ENCODE assay signal across 10 mouse cellular contexts in the genomic region with DNA sequence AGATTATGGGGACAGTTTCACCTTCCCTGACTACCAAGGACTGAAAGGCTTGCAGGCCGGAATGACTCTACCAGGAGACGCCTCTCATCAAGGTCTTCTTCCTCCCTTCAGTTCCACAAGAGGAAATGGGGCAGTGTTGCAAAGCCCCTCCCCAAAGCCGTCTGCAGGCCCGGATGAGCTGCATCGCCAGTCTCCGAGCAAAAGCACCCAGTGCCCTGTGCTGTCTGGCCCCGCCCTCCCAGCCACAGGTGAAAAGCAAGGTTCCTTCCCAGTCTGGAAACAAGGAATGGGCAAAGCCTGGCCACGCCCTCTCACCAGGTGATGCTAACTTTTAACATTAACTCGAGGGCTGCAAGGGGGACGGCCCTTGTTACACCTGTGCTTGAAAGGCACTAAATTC. TPM values are rescaled to one million over a fixed set of nuclear protein-coding genes. Genes with fewer than 3 reads are reported as not detected.
DNase-seq lines count a peak whose midpoint lies in the region; ATAC-seq and TF ChIP-seq lines count a peak whose summit lies in the region.
"Had no signal": no experiment of that assay in that cellular context is flagged by ENCODE, and none has a peak within 500 bp of the region (broad histone marks: within the 10 kb centered on the region; RNA-seq: fewer than 3 reads in every experiment).

No protein-coding gene starts in this region.

- no peak overlapping the region for H3K9ac ChIP-seq in forebrain, embryonic 14.5 days (ENCODE audit: low read length)
- no peak overlapping the region for H3K9ac ChIP-seq in forebrain, embryonic 11.5 days (ENCODE audit: low read length)
- H3K9ac ChIP-seq in embryonic facial prominence, embryonic 14.5 days (ENCODE audit: low read depth, low read length), result no peak overlapping the region

- H3K36me3 ChIP-seq in forebrain, embryonic 14.5 days (ENCODE audit: control insufficient read depth, insufficient read depth, low read length), result peaks cover 55% of the 10 kb centered on the region
- H3K36me3 ChIP-seq in forebrain, embryonic 11.5 days (ENCODE audit: control insufficient read depth, insufficient read depth, low read length), result no peaks in the 10 kb centered on the region; the same call in 1 of the 2 replicates
- H3K36me3 ChIP-seq in embryonic facial prominence, embryonic 14.5 days (ENCODE audit: control insufficient read depth, insufficient read depth, low read length), result peaks cover 44% of the 10 kb centered on the region
- H3K36me3 ChIP-seq in small intestine, adult 2 months (ENCODE audit: control insufficient read depth, insufficient read depth, low read length), result peaks cover 27% of the 10 kb centered on the region

- H3K9me3 ChIP-seq in forebrain, embryonic 14.5 days (replicated peaks; ENCODE audit: control insufficient read depth, low read length), result no peaks in the 10 kb centered on the region
- no peaks in the 10 kb centered on the region for H3K9me3 ChIP-seq in forebrain, embryonic 11.5 days (ENCODE audit: control insufficient read depth, low read length)
- H3K9me3 ChIP-seq in embryonic facial prominence, embryonic 14.5 days (ENCODE audit: control insufficient read depth, low read length), result no peaks in the 10 kb centered on the region

- no peak overlapping the region for H3K4me3 ChIP-seq in forebrain, embryonic 14.5 days (ENCODE audit: low read depth, low read length)
- H3K4me3 ChIP-seq in forebrain, embryonic 11.5 days (ENCODE audit: low read depth, low read length), result no peak overlapping the region
- no peak overlapping the region for H3K4me3 ChIP-seq in embryonic facial prominence, embryonic 14.5 days (ENCODE audit: low read depth, low read length)
- H3K4me3 ChIP-seq in small intestine, adult 2 months (ENCODE audit: low read depth, low read length), result no peak overlapping the region

- intact Hi-C loops in left cerebral cortex, postnatal 14 days (cut with DNase I), result no loop called here

- TF ChIP-seq CTCF in small intestine, adult 2 months (IDR thresholded peaks at IDR 0.05; ENCODE audit: extremely low read depth, insufficient read length, insufficient replicate concordance, low read depth, low read length), result no peak

- H3K4me1 ChIP-seq in forebrain, embryonic 14.5 days (ENCODE audit: control insufficient read depth, insufficient read depth, low read length), result no peaks in the 10 kb centered on the region; the same call in 1 of the 2 replicates
- no peaks in the 10 kb centered on the region for H3K4me1 ChIP-seq in forebrain, embryonic 11.5 days (replicated peaks; ENCODE audit: control insufficient read depth, insufficient read depth, low read length)
- H3K4me1 ChIP-seq in embryonic facial prominence, embryonic 14.5 days (ENCODE audit: control insufficient read depth, insufficient read depth, low read length), result no peaks in the 10 kb centered on the region
- peaks cover 21% of the 10 kb centered on the region for H3K4me1 ChIP-seq in small intestine, adult 2 months (ENCODE audit: control insufficient read depth, insufficient read depth, insufficient read length, low read length)

- H3K27ac ChIP-seq in forebrain, embryonic 14.5 days (ENCODE audit: low read depth, low read length), result peak overlapping the region; percentile 27; the same call in 1 of the 2 replicates
- no peak overlapping the region for H3K27ac ChIP-seq in forebrain, embryonic 11.5 days (ENCODE audit: low read depth, low read length)
- 0 out of 2 replicates have a peak overlapping the region, but pooled peaks have one; percentile 15 for H3K27ac ChIP-seq in embryonic facial prominence, embryonic 14.5 days (replicated peaks; ENCODE audit: low read depth, low read length)
- H3K27ac ChIP-seq in small intestine, adult 2 months (ENCODE audit: insufficient read depth, low read depth, low read length), result peak overlapping the region; percentile 48

- TF ChIP-seq POLR2A in small intestine, adult 2 months (IDR thresholded peaks at IDR 0.05; ENCODE audit: low read depth, low read length), result no peak

- no peaks in the 10 kb centered on the region for H3K27me3 ChIP-seq in forebrain, embryonic 14.5 days (replicated peaks; ENCODE audit: control insufficient read depth, insufficient read depth, low read length)
- no peaks in the 10 kb centered on the region for H3K27me3 ChIP-seq in forebrain, embryonic 11.5 days (ENCODE audit: control insufficient read depth, insufficient read depth, low read length)
- H3K27me3 ChIP-seq in embryonic facial prominence, embryonic 14.5 days (replicated peaks; ENCODE audit: control insufficient read depth, insufficient read depth, low read length), result no peaks in the 10 kb centered on the region
- H3K27me3 ChIP-seq in small intestine, adult 2 months (ENCODE audit: control insufficient read depth, insufficient read depth, low read length), result no peaks in the 10 kb centered on the region
- H3K27me3 ChIP-seq: CH12.LX had no signal

- H3K4me2 ChIP-seq in forebrain, embryonic 14.5 days (ENCODE audit: low read length), result no peak overlapping the region
- no peak overlapping the region for H3K4me2 ChIP-seq in forebrain, embryonic 11.5 days (ENCODE audit: low read depth, low read length, severe bottlenecking)
- H3K4me2 ChIP-seq in embryonic facial prominence, embryonic 14.5 days (ENCODE audit: low read depth, low read length), result no peak overlapping the region

- 66% methylated on average over 10 of the region's 10 CpGs for WGBS in forebrain, embryonic 14.5 days
- 70% methylated on average over 10 of the region's 10 CpGs for WGBS in forebrain, embryonic 11.5 days
- WGBS in embryonic facial prominence, embryonic 14.5 days, result 56% methylated on average over 10 of the region's 10 CpGs
- 17% methylated on average over 10 of the region's 10 CpGs for WGBS in small intestine, adult 2 months

- ATAC-seq in forebrain, embryonic 14.5 days, result no peak
- no peak for ATAC-seq in forebrain, embryonic 11.5 days (replicated peaks; ENCODE audit: low FRiP score)
- no peak for ATAC-seq in embryonic facial prominence, embryonic 14.5 days (ENCODE audit: low read depth)

- no peak for DNase-seq in forebrain, embryonic 14.5 days (ENCODE audit: low spot score)
- DNase-seq in forebrain, embryonic 11.5 days (ENCODE audit: low spot score), result no peak
- no peak for DNase-seq in embryonic facial prominence, embryonic 14.5 days (ENCODE audit: low spot score)
- peak; percentile 74 to 80 for DNase-seq in kidney, postnatal 36 days
- no peak for DNase-seq in urinary bladder, postnatal 36 days (ENCODE audit: low spot score in 2 of 2)
- DNase-seq in left cerebral cortex, postnatal 14 days (ENCODE audit: low spot score in 2 of 2), result no peak
- DNase-seq in layer of hippocampus, postnatal 14 days (ENCODE audit: low spot score in 2 of 2), result no peak
- DNase-seq: cerebellum, adult 11-12 months had no signal

RNA-seq across cellular contexts. Expression of a gene that starts 16.8 kb away (rescaled TPM):
- 29.5 and 32.4 TPM in 2 replicates for polyA plus RNA-seq in forebrain, embryonic 14.5 days (2014; fragmentation: Nextera tagmentation; extraction: Ambion mirVana)
- 18.4 and 20.6 TPM in 2 replicates for polyA plus RNA-seq in forebrain, embryonic 11.5 days (2014; fragmentation: Nextera tagmentation; extraction: Ambion mirVana)
- polyA plus RNA-seq in embryonic facial prominence, embryonic 14.5 days (2014; fragmentation: Nextera tagmentation; extraction: Ambion mirVana), result 23.6 and 25.6 TPM in 2 replicates
- polyA plus RNA-seq in small intestine, adult 2 months (2012; rRNA removed), result 30.5 and 32.4 TPM in 2 replicates
- total RNA-seq in left cerebral cortex, postnatal 14 days (2021), result 10 to 100 TPM; 13.9 to 15.3 TPM
- total RNA-seq in layer of hippocampus, postnatal 14 days (2021), result 10 to 100 TPM; 22.0 to 27.0 TPM

RNA-seq across cellular contexts. Expression of a gene that starts 17.3 kb away (rescaled TPM):
- polyA plus RNA-seq in forebrain, embryonic 14.5 days (2014; fragmentation: Nextera tagmentation; extraction: Ambion mirVana), result 53.2 and 53.7 TPM in 2 replicates
- polyA plus RNA-seq in forebrain, embryonic 11.5 days (2014; fragmentation: Nextera tagmentation; extraction: Ambion mirVana), result 57.4 and 60.3 TPM in 2 replicates
- polyA plus RNA-seq in embryonic facial prominence, embryonic 14.5 days (2014; fragmentation: Nextera tagmentation; extraction: Ambion mirVana), result 48.3 and 48.6 TPM in 2 replicates
- polyA plus RNA-seq in small intestine, adult 2 months (2012; rRNA removed), result 19.1 and 33.4 TPM in 2 replicates
- 10 to 100 TPM; 22.2 to 26.4 TPM for total RNA-seq in left cerebral cortex, postnatal 14 days (2021)
- 10 to 100 TPM; 24.5 to 24.7 TPM for total RNA-seq in layer of hippocampus, postnatal 14 days (2021)

RNA-seq across cellular contexts. Expression of a gene that starts 17.6 kb away (rescaled TPM):
- polyA plus RNA-seq in forebrain, embryonic 14.5 days (2014; fragmentation: Nextera tagmentation; extraction: Ambion mirVana), result 27.0 and 28.4 TPM in 2 replicates
- polyA plus RNA-seq in forebrain, embryonic 11.5 days (2014; fragmentation: Nextera tagmentation; extraction: Ambion mirVana), result 26.5 and 27.4 TPM in 2 replicates
- 18.8 and 20.9 TPM in 2 replicates for polyA plus RNA-seq in embryonic facial prominence, embryonic 14.5 days (2014; fragmentation: Nextera tagmentation; extraction: Ambion mirVana)
- polyA plus RNA-seq in small intestine, adult 2 months (2012; rRNA removed), result 2.6 and 3.1 TPM in 2 replicates
- total RNA-seq in left cerebral cortex, postnatal 14 days (2021), result 10 to 100 TPM; 12.1 to 12.8 TPM
- 10 to 100 TPM; 12.7 to 13.5 TPM for total RNA-seq in layer of hippocampus, postnatal 14 days (2021)

RNA-seq across cellular contexts. Expression of a gene that starts 17.7 kb away (rescaled TPM):
- 28.8 and 33.9 TPM in 2 replicates for polyA plus RNA-seq in forebrain, embryonic 14.5 days (2014; fragmentation: Nextera tagmentation; extraction: Ambion mirVana)
- polyA plus RNA-seq in forebrain, embryonic 11.5 days (2014; fragmentation: Nextera tagmentation; extraction: Ambion mirVana), result 36.2 and 39.4 TPM in 2 replicates
- 23.4 and 27.7 TPM in 2 replicates for polyA plus RNA-seq in embryonic facial prominence, embryonic 14.5 days (2014; fragmentation: Nextera tagmentation; extraction: Ambion mirVana)
- polyA plus RNA-seq in small intestine, adult 2 months (2012; rRNA removed), result 30.2 and 50.2 TPM in 2 replicates
- 10 to 100 TPM; 36.8 to 38.7 TPM for total RNA-seq in left cerebral cortex, postnatal 14 days (2021)
- total RNA-seq in layer of hippocampus, postnatal 14 days (2021), result 10 to 100 TPM; 42.5 to 46.2 TPM

RNA-seq across cellular contexts. Expression of a gene that starts 43.2 kb away (rescaled TPM):
- not detected in 2 replicates for polyA plus RNA-seq in forebrain, embryonic 14.5 days (2014; fragmentation: Nextera tagmentation; extraction: Ambion mirVana)
- 0.33 and 0.47 TPM in 2 replicates for polyA plus RNA-seq in forebrain, embryonic 11.5 days (2014; fragmentation: Nextera tagmentation; extraction: Ambion mirVana)
- 1.2 and 2.1 TPM in 2 replicates for polyA plus RNA-seq in embryonic facial prominence, embryonic 14.5 days (2014; fragmentation: Nextera tagmentation; extraction: Ambion mirVana)
- polyA plus RNA-seq in small intestine, adult 2 months (2012; rRNA removed), result not detected in 2 replicates
- total RNA-seq in left cerebral cortex, postnatal 14 days (2021), result under 1 TPM in 1 of 2 experiments, not detected in 1; 0.33 TPM
- total RNA-seq in layer of hippocampus, postnatal 14 days (2021), result not detected

Comparison
In these comparisons a context has a peak if more than half of its experiments do, and no peak if none do; other contexts are left out.
1. DNase-seq: peak in kidney, postnatal 36 days (2 of 2); none in forebrain, embryonic 14.5 days (single experiment), forebrain, embryonic 11.5 days (single experiment), embryonic facial prominence, embryonic 14.5 days (single experiment), urinary bladder, postnatal 36 days (0 of 2), left cerebral cortex, postnatal 14 days (0 of 2) and layer of hippocampus, postnatal 14 days (0 of 2).